Mouse (Mus musculus) embryonic fibroblast, embryonic 13.5 days (primary cell): ENCODE results near the gene Clic4. TPM values are rescaled to one million over a fixed set of nuclear protein-coding genes. Genes with fewer than 3 reads are reported as not detected.
A peak's percentile ranks its signal among the peaks of the same experiment; 100 is the strongest.

Source experiments
- H3K27ac ChIP-seq: 2 replicates; pipeline ENCODE4 v1.5.1; 2012; ENCODE audit warnings: low read length, control low read depth, inconsistent platforms; ENCODE audit not compliant: insufficient read depth
- H3K4me1 ChIP-seq: 2 replicates; pipeline ENCODE4 v1.6.1; 2011; ENCODE audit warnings: low read length; ENCODE audit not compliant: control insufficient read depth, insufficient read depth
- H3K4me3 ChIP-seq: 2 replicates; pipeline ENCODE4 v1.5.1; 2011; ENCODE audit warnings: mild to moderate bottlenecking, control low read depth, low read length; ENCODE audit not compliant: insufficient read depth
- CTCF ChIP-seq: IDR thresholded peaks from 2 replicates; pipeline ENCODE4 v1.5.1; 2011; ENCODE audit warnings: mild to moderate bottlenecking, control low read depth, low read length, moderate library complexity, borderline replicate concordance; ENCODE audit not compliant: insufficient read depth
- POLR2A ChIP-seq: IDR thresholded peaks from 2 replicates; pipeline ENCODE4 v1.6.1; 2011; ENCODE audit warnings: low read depth, mild to moderate bottlenecking, control low read depth, low read length, moderate library complexity
- polyA plus RNA-seq: library from polyadenylated mRNA; stranded (reverse); fragments of >200 nt; gene quantifications from 2 replicates; pipeline ENCODE4 v1.2.4, GENCODE M21; 2011; ENCODE audit warnings: low read depth; ENCODE audit not compliant: missing spikeins, insufficient read length

Clic4 gene
- polyA plus RNA-seq, 1 experiment = 223 TPM

GRCm38 (mm10) chr4:135266987-135267386 lies 5.6 kb downstream of the Clic4 start:
- peaks cover 8% of the 10 kb centered on the region for H3K4me1 ChIP-seq
- no peak for TF ChIP-seq POLR2A
- TF ChIP-seq CTCF = no peak
- peak overlapping the region; percentile 3; the same call in 1 of the 2 replicates for H3K4me3 ChIP-seq
- H3K27ac ChIP-seq = no peak overlapping the region

GRCm38 (mm10) chr4:135260434-135260833 lies 12.2 kb downstream of the Clic4 start:
- H3K4me3 ChIP-seq = no peak overlapping the region
- no peak overlapping the region for H3K27ac ChIP-seq
- TF ChIP-seq POLR2A = no peak
- no peak for TF ChIP-seq CTCF
- H3K4me1 ChIP-seq = peaks cover 15% of the 10 kb centered on the region

DNA sequence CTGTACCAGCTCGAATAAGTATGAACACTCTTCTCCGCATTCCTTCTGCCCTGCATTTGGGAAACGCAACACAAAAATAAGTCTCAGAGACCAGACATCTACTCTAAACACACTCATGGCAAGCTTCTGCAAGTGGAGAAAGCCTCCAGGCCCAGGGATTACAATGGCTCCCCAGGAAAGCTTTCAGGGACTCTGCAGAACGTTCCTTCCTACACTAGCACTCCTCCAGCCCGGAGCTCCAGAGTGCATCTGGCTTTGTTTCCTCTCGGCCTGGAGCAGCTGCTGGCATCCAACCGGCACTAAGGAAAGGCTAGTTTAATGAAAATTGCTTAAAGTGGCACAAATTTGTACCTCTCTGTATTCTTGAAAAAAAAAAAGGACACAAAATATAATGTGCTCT lies 14.1 kb downstream of the Clic4 start:
- TF ChIP-seq POLR2A = no peak
- no peak for TF ChIP-seq CTCF
- peaks cover 28% of the 10 kb centered on the region for H3K4me1 ChIP-seq
- peak overlapping the region; percentile 27; the same call in 1 of the 2 replicates for H3K27ac ChIP-seq
- H3K4me3 ChIP-seq = no peak overlapping the region

GRCm38 (mm10) chr4:135257881-135258476 lies 14.6 kb downstream of the Clic4 start:
- no peak for TF ChIP-seq CTCF
- no peak for TF ChIP-seq POLR2A
- Histone ChIP-seq H3K27ac (peak overlapping the region; percentile 27; the same call in 1 of the 2 replicates), H3K4me3 (no peak overlapping the region), H3K4me1 (peaks cover 31% of the 10 kb centered on the region)

GRCm38 (mm10) chr4:135256536-135257450 lies 15.8 kb downstream of the Clic4 start:
- peak overlapping the region; percentile 27; the same call in 1 of the 2 replicates for H3K27ac ChIP-seq
- no peak overlapping the region for H3K4me3 ChIP-seq
- TF ChIP-seq POLR2A (no peak), CTCF (no peak)
- peaks cover 31% of the 10 kb centered on the region for H3K4me1 ChIP-seq

GRCm38 (mm10) chr4:135254770-135255169 lies 17.8 kb downstream of the Clic4 start:
- no peak overlapping the region for H3K4me3 ChIP-seq
- peaks cover 29% of the 10 kb centered on the region for H3K4me1 ChIP-seq
- TF ChIP-seq CTCF (no peak), POLR2A (0 out of 2 replicates have a peak, but pooled peaks have one; percentile 21)

DNA sequence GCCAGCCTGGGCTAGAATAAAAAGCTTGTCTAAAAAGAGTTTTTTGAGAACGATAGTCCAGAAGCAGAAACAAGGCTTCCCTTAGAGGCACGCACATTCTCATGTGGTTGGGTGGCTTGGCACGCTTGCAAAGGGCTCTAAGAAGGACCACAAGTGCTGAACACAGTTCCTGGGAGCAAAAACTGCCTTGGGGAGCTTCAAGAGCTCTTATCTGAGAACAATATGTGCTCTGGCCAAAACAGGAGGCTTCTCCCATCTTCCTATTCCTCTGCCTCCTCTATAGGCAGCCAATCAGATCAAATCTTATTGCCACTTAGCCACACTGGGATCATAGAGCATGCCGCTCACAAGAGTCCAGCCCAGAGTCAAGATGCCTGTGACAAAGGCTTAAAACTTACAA lies 18.3 kb downstream of the Clic4 start:
- H3K4me1 ChIP-seq = peaks cover 29% of the 10 kb centered on the region

More at GRCm38 (mm10) chr4:135254770-135255169, 17.8 kb downstream of the Clic4 start:
- peak overlapping the region; percentile 92 for H3K27ac ChIP-seq

GRCm38 (mm10) chr4:135253239-135254039 lies 19.2 kb downstream of the Clic4 start:
- TF ChIP-seq CTCF (no peak), POLR2A (no peak)
- Histone ChIP-seq H3K4me3 (no peak overlapping the region), H3K4me1 (peaks cover 28% of the 10 kb centered on the region), H3K27ac (peak overlapping the region; percentile 92)

More for the DNA sequence above, 18.3 kb downstream of the Clic4 start:
- H3K4me3 ChIP-seq = no peak overlapping the region
- no peak; the same call in 1 of the 2 replicates for TF ChIP-seq POLR2A
- TF ChIP-seq CTCF = no peak
- H3K27ac ChIP-seq = peak overlapping the region; percentile 92

GRCm38 (mm10) chr4:135251801-135252200 lies 20.8 kb downstream of the Clic4 start:
- Histone ChIP-seq H3K27ac (no peak overlapping the region), H3K4me3 (no peak overlapping the region), H3K4me1 (peaks cover 25% of the 10 kb centered on the region)
- TF ChIP-seq CTCF (no peak), POLR2A (no peak)
